Mouse (Mus musculus) thymus, adult 2 months (tissue): Measurements from ENCODE around the gene Ubl5.

Experiments used
- CTCF ChIP-seq: fragments of 200-500 bp; IDR thresholded peaks from 2 replicates; pipeline ENCODE4 v1.5.1; 2012; ENCODE audit warnings: mild to moderate bottlenecking, control low read depth, low read length, moderate library complexity, borderline replicate concordance; ENCODE audit not compliant: control insufficient read depth, poor library complexity, insufficient read depth; ENCODE audit errors: extremely low read depth
- POLR2A ChIP-seq: fragments of 200-500 bp; IDR thresholded peaks from 2 replicates; pipeline ENCODE4 v1.6.1; 2012; ENCODE audit warnings: mild to moderate bottlenecking, low read length, control low read depth, moderate library complexity; ENCODE audit not compliant: control insufficient read depth, poor library complexity, insufficient read depth; ENCODE audit errors: extremely low read depth

GRCm38 (mm10) chr9:20672047-20672446, 29.4 kb downstream of the Ubl5 start:
- TF ChIP-seq CTCF, result no peak
- TF ChIP-seq POLR2A, result no peak
